Mouse (Mus musculus): ENCODE measurements around the gene Myzap.

Gene Myzap

GRCm38 (mm10) chr9:71544831-71545230 is 47.3 kb downstream of the Myzap start:
- no peak for DNase-seq (ENCODE audit: low read depth, low spot score)

GRCm38 (mm10) chr9:71543443-71544222 is 48.5 kb downstream of the Myzap start:
- DNase-seq (ENCODE audit: low read depth, low spot score) = peak; percentile 86

- no peak for DNase-seq (ENCODE audit: low read depth, low spot score)
These were observed 49.9 kb downstream of the Myzap start for GRCm38 (mm10) chr9:71542292-71542691.

- no peak for DNase-seq (ENCODE audit: low read depth, low spot score)
These were observed 51.4 kb downstream of the Myzap start for GRCm38 (mm10) chr9:71540739-71541138.

GRCm38 (mm10) chr9:71535730-71536129 is 56.4 kb downstream of the Myzap start:
- DNase-seq (ENCODE audit: low read depth, low spot score) = no peak

GRCm38 (mm10) chr9:71535036-71535435 is 57.1 kb downstream of the Myzap start:
- no peak for DNase-seq (ENCODE audit: low read depth, low spot score)

- DNase-seq (ENCODE audit: low read depth, low spot score) = no peak
These were observed 62.2 kb downstream of the Myzap start for GRCm38 (mm10) chr9:71529960-71530359.

GRCm38 (mm10) chr9:71527438-71527837 is 64.7 kb downstream of the Myzap start:
- DNase-seq (ENCODE audit: low read depth, low spot score) = peak; percentile 89

- no peak for DNase-seq (ENCODE audit: low read depth, low spot score)
These were observed 68.3 kb downstream of the Myzap start for GRCm38 (mm10) chr9:71523901-71524300.

GRCm38 (mm10) chr9:71519836-71520235 is 72.3 kb downstream of the Myzap start:
- DNase-seq (ENCODE audit: low read depth, low spot score) = no peak

GRCm38 (mm10) chr9:71517487-71517886 is 74.7 kb downstream of the Myzap start:
- DNase-seq (ENCODE audit: low read depth, low spot score) = no peak

- no peak for DNase-seq (ENCODE audit: low read depth, low spot score)
These were observed 76.3 kb downstream of the Myzap start for GRCm38 (mm10) chr9:71515862-71516261.

- DNase-seq (ENCODE audit: low read depth, low spot score) = no peak
These were observed 78.6 kb downstream of the Myzap start for GRCm38 (mm10) chr9:71513566-71513965.

- DNase-seq (ENCODE audit: low read depth, low spot score) = no peak
These were observed 79.3 kb downstream of the Myzap start for GRCm38 (mm10) chr9:71512899-71513298.

- DNase-seq (ENCODE audit: low read depth, low spot score) = no peak
These were observed 93.6 kb downstream of the Myzap start for GRCm38 (mm10) chr9:71498391-71499182.

- no peak for DNase-seq (ENCODE audit: low read depth, low spot score)
These were observed 95.5 kb downstream of the Myzap start for GRCm38 (mm10) chr9:71496637-71497036.

- no peak for DNase-seq (ENCODE audit: low read depth, low spot score)
These were observed 98.4 kb downstream of the Myzap start for GRCm38 (mm10) chr9:71493771-71494170.

- DNase-seq (ENCODE audit: low read depth, low spot score) = no peak
These were observed 99.7 kb downstream of the Myzap start for GRCm38 (mm10) chr9:71492296-71493025.

GRCm38 (mm10) chr9:71490076-71490475 is 102.1 kb downstream of the Myzap start:
- DNase-seq (ENCODE audit: low read depth, low spot score) = no peak

- DNase-seq (ENCODE audit: low read depth, low spot score) = no peak
These were observed 106.0 kb downstream of the Myzap start for GRCm38 (mm10) chr9:71486127-71486526.

GRCm38 (mm10) chr9:71485475-71486094 is 106.6 kb downstream of the Myzap start, which contains the start of gene Polr2m:
Polr2m (minus strand) TSS chr9:71485935.
- DNase-seq (ENCODE audit: low read depth, low spot score) = peak; percentile 94
